Mouse (Mus musculus) right cerebral cortex, postnatal 4 days (tissue): Measurements from ENCODE around the gene Paox.
A peak's percentile ranks its signal among the peaks of the same experiment; 100 is the strongest.

Experiments used
- DNase-seq: peaks from one replicate; pipeline ENCODE4 v3.0.0-alpha.2; 2022

Gene Paox

GRCm38 (mm10) chr7:140115583-140116328 is at the start of gene Paox:
Paox (plus strand) TSS chr7:140115799.
- DNase-seq = peak; percentile 16

- DNase-seq = no peak
Observed at GRCm38 (mm10) chr7:140067397-140067796, 48.2 kb upstream of the Paox start.

GRCm38 (mm10) chr7:140070042-140070711 is 45.4 kb upstream of the Paox start:
- no peak for DNase-seq

- DNase-seq = no peak
Observed at GRCm38 (mm10) chr7:140077698-140078097, 37.9 kb upstream of the Paox start.

- DNase-seq = peak; percentile 80
Observed at GRCm38 (mm10) chr7:140078711-140079110, 36.9 kb upstream of the Paox start.

GRCm38 (mm10) chr7:140080503-140081156 is 35.0 kb upstream of the Paox start:
- peak; percentile 87 for DNase-seq

- peak; percentile 44 for DNase-seq
Observed at GRCm38 (mm10) chr7:140081408-140082241, 34.0 kb upstream of the Paox start.

- DNase-seq = peak; percentile 91
Observed at GRCm38 (mm10) chr7:140082242-140082678, 33.3 kb upstream of the Paox start, which contains the start of gene Caly. Caly (minus strand) TSS chr7:140082548.

- no peak for DNase-seq
Observed at GRCm38 (mm10) chr7:140090601-140091000, 25.0 kb upstream of the Paox start.

GRCm38 (mm10) chr7:140092924-140093528 is 22.6 kb upstream of the Paox start, which contains the start of gene Prap1:
Prap1 (plus strand) TSS chr7:140093395.
- DNase-seq = no peak

- DNase-seq = no peak
Observed at GRCm38 (mm10) chr7:140094954-140095353, 20.6 kb upstream of the Paox start.

GRCm38 (mm10) chr7:140095556-140095955 is 20.0 kb upstream of the Paox start:
- DNase-seq = no peak

GRCm38 (mm10) chr7:140096055-140096454 is 19.5 kb upstream of the Paox start:
- no peak for DNase-seq

- no peak for DNase-seq
Observed at GRCm38 (mm10) chr7:140098466-140098865, 17.1 kb upstream of the Paox start.

- no peak for DNase-seq
Observed at GRCm38 (mm10) chr7:140101498-140101897, 14.1 kb upstream of the Paox start.

- DNase-seq = peak; percentile 66
Observed at GRCm38 (mm10) chr7:140101993-140102860, 13.4 kb upstream of the Paox start, which contains the start of gene Fuom. Fuom (minus strand) TSS chr7:140102441.

GRCm38 (mm10) chr7:140104009-140104408 is 11.6 kb upstream of the Paox start:
- no peak for DNase-seq

GRCm38 (mm10) chr7:140111943-140112342 is 3.7 kb upstream of the Paox start:
- DNase-seq = no peak

GRCm38 (mm10) chr7:140116329-140117054 is 893 bp downstream of the Paox start, which contains the start of gene Echs1:
Echs1 (minus strand) TSS chr7:140116476.
- peak; percentile 78 for DNase-seq

- no peak for DNase-seq
Observed at GRCm38 (mm10) chr7:140120484-140120883, 4.9 kb downstream of the Paox start.
